Mouse (Mus musculus) CH12.LX (cell line): ENCODE results near the gene Mrps36.

ENCODE experiments used
- CTCF ChIP-seq, 2 experiments: IDR thresholded peaks in 1 of 2; conservative IDR thresholded peaks in 1 of 2; 2 replicates each; pipeline ENCODE4 v1.5.1; 2011 to 2012; ENCODE audit warnings: low read depth in 2 of 2, low read length in 2 of 2, improper control_type of control experiment in 1 of 2, inconsistent platforms in 1 of 2, mild to moderate bottlenecking in 1 of 2, moderate library complexity in 1 of 2
- EP300 ChIP-seq: IDR thresholded peaks from 2 replicates; pipeline ENCODE4 v1.6.1; 2011; ENCODE audit warnings: low read length, improper control_type of control experiment
- ETS1 ChIP-seq: conservative IDR thresholded peaks from 2 replicates; pipeline ENCODE4 v1.6.1; 2012; ENCODE audit warnings: low read depth, mild to moderate bottlenecking, inconsistent platforms, low read length, improper control_type of control experiment, moderate library complexity
- HCFC1 ChIP-seq: IDR thresholded peaks from 2 replicates; pipeline ENCODE4 v1.6.1; 2012; ENCODE audit warnings: low read depth, mild to moderate bottlenecking, inconsistent platforms, low read length, improper control_type of control experiment
- KAT2A ChIP-seq: IDR thresholded peaks from 2 replicates; pipeline ENCODE4 v1.6.1; 2012; ENCODE audit warnings: low read length, improper control_type of control experiment, inconsistent platforms; ENCODE audit not compliant: insufficient replicate concordance
- MAFK ChIP-seq: IDR thresholded peaks from 2 replicates; pipeline ENCODE4 v1.6.1; 2011; ENCODE audit warnings: low read length, improper control_type of control experiment; ENCODE audit not compliant: insufficient replicate concordance
- MAX ChIP-seq: IDR thresholded peaks from 2 replicates; pipeline ENCODE4 v1.6.1; 2011; ENCODE audit warnings: low read length, improper control_type of control experiment
- POLR2A ChIP-seq: IDR thresholded peaks from 2 replicates; pipeline ENCODE4 v1.6.1; 2011; ENCODE audit warnings: low read depth, mild to moderate bottlenecking, improper control_type of control experiment, low read length
- ZNF384 ChIP-seq: IDR thresholded peaks from 2 replicates; pipeline ENCODE4 v1.6.1; 2012; ENCODE audit warnings: low read depth, low read length, improper control_type of control experiment, inconsistent platforms

DNA sequence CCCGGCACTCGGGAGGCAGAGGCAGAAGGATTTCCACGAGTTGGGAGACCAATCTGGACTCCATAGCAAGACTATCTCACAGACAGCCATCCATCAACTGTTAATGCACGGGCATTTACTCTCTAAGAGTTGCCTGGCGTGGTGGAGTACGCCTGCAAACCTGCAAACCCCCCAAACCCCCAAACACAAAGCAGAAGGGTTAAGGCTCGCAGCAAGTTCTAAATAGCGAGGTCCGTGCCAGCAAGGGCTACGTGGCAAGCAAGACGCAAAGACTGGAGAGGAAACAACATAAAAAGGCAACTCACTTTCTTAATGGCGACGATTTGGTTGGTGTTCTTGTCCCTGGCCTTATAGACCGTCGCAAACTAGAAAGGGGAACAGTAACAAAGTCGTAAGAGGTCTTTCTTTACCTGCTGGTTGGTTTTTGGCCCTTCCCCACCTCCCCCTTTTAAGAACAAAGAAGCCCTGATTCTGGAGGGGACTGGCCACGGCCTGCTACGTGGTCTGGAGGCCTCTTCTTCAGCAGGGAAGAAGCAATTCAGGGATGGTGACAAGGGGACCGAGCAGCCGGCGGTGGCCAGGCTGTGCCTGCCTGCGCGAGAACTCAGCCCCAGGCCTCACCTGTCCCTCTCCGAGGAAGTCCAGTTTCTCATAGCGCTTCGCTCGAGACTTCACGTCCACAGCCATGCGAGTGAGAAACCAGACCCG is 14.2 kb downstream of the Mrps36 start:
- no peak for TF ChIP-seq MAX
- TF ChIP-seq MAFK = no peak
- no peak for TF ChIP-seq CTCF (conservative IDR thresholded peaks at IDR 0.05 in 1 of 2, IDR thresholded peaks at IDR 0.05 in 1 of 2; ENCODE audit: low read depth in 2 of 2, low read length in 2 of 2)
- TF ChIP-seq ZNF384 = no peak
- TF ChIP-seq KAT2A = no peak
- TF ChIP-seq EP300 = no peak
- TF ChIP-seq HCFC1 = no peak
- no peak for TF ChIP-seq ETS1
- no peak for TF ChIP-seq POLR2A
